Mouse (Mus musculus): Measurements from ENCODE around the gene Ablim1. TPM values are rescaled to one million over a fixed set of nuclear protein-coding genes. Genes with fewer than 3 reads are reported as not detected.

The Ablim1 gene
- total and polyA plus RNA-seq, 2 experiments from 2014 or later = 50.7 to 81.2 TPM

- Histone ChIP-seq H3K36me3 (ENCODE audit: insufficient read depth, low read length) (no peaks in the 10 kb centered on the region), H3K4me1 (ENCODE audit: insufficient read depth, low read length) (no peaks in the 10 kb centered on the region), H3K4me2 (ENCODE audit: low read depth, low read length, poor library complexity, severe bottlenecking) (no peak overlapping the region), H3K9ac (replicated peaks; ENCODE audit: low read length, poor library complexity, severe bottlenecking) (no peak overlapping the region), H3K27ac (ENCODE audit: low read depth, low read length) (no peak overlapping the region), H3K27me3 (ENCODE audit: insufficient read depth, low read length) (no peaks in the 10 kb centered on the region), H3K4me3 (ENCODE audit: low read depth, low read length) (no peak overlapping the region), H3K9me3 (ENCODE audit: low read length) (no peaks in the 10 kb centered on the region)
- no peak for DNase-seq (ENCODE audit: low spot score)
- 91% methylated on average over 4 of the region's 4 CpGs for whole genome bisulfite sequencing
- no peak for TF ChIP-seq CTCF (IDR thresholded peaks at IDR 0.05)
- no peak for ATAC-seq (ENCODE audit: low FRiP score)
These were observed 215.7 kb downstream of the Ablim1 start for GRCm38 (mm10) chr19:57099094-57099357.

GRCm38 (mm10) chr19:57098241-57099093, 216.3 kb downstream of the Ablim1 start:
- H3K27me3 ChIP-seq (ENCODE audit: insufficient read depth, low read length) = no peaks in the 10 kb centered on the region
- no peak overlapping the region for H3K4me2 ChIP-seq (ENCODE audit: low read depth, low read length, poor library complexity, severe bottlenecking)
- H3K36me3 ChIP-seq (ENCODE audit: insufficient read depth, low read length) = no peaks in the 10 kb centered on the region
- no peak for TF ChIP-seq CTCF (IDR thresholded peaks at IDR 0.05)
- DNase-seq (ENCODE audit: low spot score) (no peak), ATAC-seq (ENCODE audit: low FRiP score) (no peak)
- H3K9ac ChIP-seq (replicated peaks; ENCODE audit: low read length, poor library complexity, severe bottlenecking) = no peak overlapping the region
- H3K9me3 ChIP-seq (ENCODE audit: low read length) = no peaks in the 10 kb centered on the region
- no peaks in the 10 kb centered on the region for H3K4me1 ChIP-seq (ENCODE audit: insufficient read depth, low read length)
- 0 out of 2 replicates have a peak overlapping the region, but pooled peaks have one; percentile 8 for H3K27ac ChIP-seq (ENCODE audit: low read depth, low read length)
- no peak overlapping the region for H3K4me3 ChIP-seq (ENCODE audit: low read depth, low read length)
- WGBS = 80% methylated on average over 14 of the region's 14 CpGs

DNA sequence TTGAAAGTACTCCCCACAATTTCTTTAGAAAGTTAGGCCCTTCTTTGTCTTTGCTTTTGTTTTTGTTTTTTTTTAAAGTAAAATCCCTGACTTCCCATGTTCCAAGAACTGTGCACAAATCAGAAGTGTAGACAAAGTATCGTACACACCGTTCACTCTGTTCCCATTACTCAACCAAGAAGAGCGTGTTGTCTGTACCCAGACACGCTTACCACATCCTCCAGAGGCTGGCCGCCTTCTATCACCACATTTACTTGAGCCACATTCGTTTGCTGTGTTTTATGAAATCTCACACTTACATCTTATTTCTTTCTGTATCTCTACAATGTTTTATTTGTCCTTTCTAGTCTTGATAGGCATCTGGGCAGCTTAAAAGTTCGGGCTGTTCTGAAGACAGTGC, 219.4 kb downstream of the Ablim1 start:
- WGBS = 92% methylated on average over 7 of the region's 7 CpGs
- no peaks in the 10 kb centered on the region for H3K36me3 ChIP-seq (ENCODE audit: insufficient read depth, low read length)
- no peak for DNase-seq (ENCODE audit: low spot score)

GRCm38 (mm10) chr19:57093698-57094004, 221.1 kb downstream of the Ablim1 start:
- Histone ChIP-seq H3K4me2 (ENCODE audit: low read depth, low read length, poor library complexity, severe bottlenecking) (no peak overlapping the region), H3K9ac (replicated peaks; ENCODE audit: low read length, poor library complexity, severe bottlenecking) (no peak overlapping the region), H3K27me3 (ENCODE audit: insufficient read depth, low read length) (no peaks in the 10 kb centered on the region), H3K27ac (ENCODE audit: low read depth, low read length) (no peak overlapping the region), H3K4me3 (ENCODE audit: low read depth, low read length) (no peak overlapping the region), H3K36me3 (ENCODE audit: insufficient read depth, low read length) (no peaks in the 10 kb centered on the region), H3K4me1 (ENCODE audit: insufficient read depth, low read length) (no peaks in the 10 kb centered on the region), H3K9me3 (ENCODE audit: low read length) (no peaks in the 10 kb centered on the region)
- no peak for ATAC-seq (ENCODE audit: low FRiP score)
- no peak for DNase-seq (ENCODE audit: low spot score)
- no peak for TF ChIP-seq CTCF (IDR thresholded peaks at IDR 0.05)
- WGBS = 78% methylated on average over 3 of the region's 3 CpGs

More for the DNA sequence above, 219.4 kb downstream of the Ablim1 start:
- H3K4me2 ChIP-seq (ENCODE audit: low read depth, low read length, poor library complexity, severe bottlenecking) = no peak overlapping the region
- H3K27me3 ChIP-seq (ENCODE audit: insufficient read depth, low read length) = no peaks in the 10 kb centered on the region
- no peak for TF ChIP-seq CTCF (IDR thresholded peaks at IDR 0.05)
- ATAC-seq (ENCODE audit: low FRiP score) = no peak
- H3K4me1 ChIP-seq (ENCODE audit: insufficient read depth, low read length) = no peaks in the 10 kb centered on the region
- H3K9me3 ChIP-seq (ENCODE audit: low read length) = no peaks in the 10 kb centered on the region
- H3K9ac ChIP-seq (replicated peaks; ENCODE audit: low read length, poor library complexity, severe bottlenecking) = no peak overlapping the region
- H3K4me3 ChIP-seq (ENCODE audit: low read depth, low read length) = no peak overlapping the region
- H3K27ac ChIP-seq (ENCODE audit: low read depth, low read length) = no peak overlapping the region

- H3K4me1 ChIP-seq (ENCODE audit: insufficient read depth, low read length) = no peaks in the 10 kb centered on the region
These were observed 221.6 kb downstream of the Ablim1 start for GRCm38 (mm10) chr19:57092958-57093697.

GRCm38 (mm10) chr19:57091278-57091677, 223.4 kb downstream of the Ablim1 start:
- Histone ChIP-seq H3K36me3 (ENCODE audit: insufficient read depth, low read length) (no peaks in the 10 kb centered on the region), H3K4me2 (ENCODE audit: low read depth, low read length, poor library complexity, severe bottlenecking) (no peak overlapping the region), H3K4me3 (ENCODE audit: low read depth, low read length) (no peak overlapping the region), H3K4me1 (ENCODE audit: insufficient read depth, low read length) (no peaks in the 10 kb centered on the region), H3K9me3 (ENCODE audit: low read length) (no peaks in the 10 kb centered on the region), H3K27ac (ENCODE audit: low read depth, low read length) (no peak overlapping the region), H3K9ac (replicated peaks; ENCODE audit: low read length, poor library complexity, severe bottlenecking) (no peak overlapping the region), H3K27me3 (ENCODE audit: insufficient read depth, low read length) (no peaks in the 10 kb centered on the region)
- DNase-seq (ENCODE audit: low spot score) (no peak), ATAC-seq (ENCODE audit: low FRiP score) (no peak)
- 64% methylated on average over 7 of the region's 7 CpGs for WGBS
- no peak for TF ChIP-seq CTCF (IDR thresholded peaks at IDR 0.05)

More at GRCm38 (mm10) chr19:57092958-57093697, 221.6 kb downstream of the Ablim1 start:
- H3K9ac ChIP-seq (replicated peaks; ENCODE audit: low read length, poor library complexity, severe bottlenecking) = no peak overlapping the region
- no peak overlapping the region for H3K27ac ChIP-seq (ENCODE audit: low read depth, low read length)
- ATAC-seq (ENCODE audit: low FRiP score) (no peak), DNase-seq (ENCODE audit: low spot score) (no peak)
- no peaks in the 10 kb centered on the region for H3K9me3 ChIP-seq (ENCODE audit: low read length)
- H3K27me3 ChIP-seq (ENCODE audit: insufficient read depth, low read length) = no peaks in the 10 kb centered on the region
- no peak overlapping the region for H3K4me2 ChIP-seq (ENCODE audit: low read depth, low read length, poor library complexity, severe bottlenecking)
- WGBS = 90% methylated on average over 5 of the region's 5 CpGs
- H3K4me3 ChIP-seq (ENCODE audit: low read depth, low read length) = no peak overlapping the region
- no peak for TF ChIP-seq CTCF (IDR thresholded peaks at IDR 0.05)
- no peaks in the 10 kb centered on the region for H3K36me3 ChIP-seq (ENCODE audit: insufficient read depth, low read length)
